Mouse (Mus musculus): Measurements from ENCODE around the gene Tubgcp4. TPM values are rescaled to one million over a fixed set of nuclear protein-coding genes. Genes with fewer than 3 reads are reported as not detected.
"Not testable (repeated sequence)": the region's sequence is repeated elsewhere in the genome, so short reads cannot be mapped to it uniquely, and the experiment has no call there.

Gene Tubgcp4
- 12.3 and 14.4 TPM in 2 replicates for polyA plus RNA-seq (2015; fragmentation: Nextera tagmentation; extraction: Ambion mirVana)

- H3K9me3 ChIP-seq (ENCODE audit: control insufficient read depth): no peaks in the 10 kb centered on the region
- peaks cover 6% of the 10 kb centered on the region for H3K4me1 ChIP-seq (replicated peaks; ENCODE audit: control insufficient read depth, insufficient read depth, low read length)
- peak within 1 kb of the TSS; percentile 83 for H3K4me3 ChIP-seq (ENCODE audit: low read depth, low read length)
- no peak for TF ChIP-seq CTCF (IDR thresholded peaks at IDR 0.05; ENCODE audit: low read depth)
- peak within 1 kb of the TSS; percentile 90 for H3K27ac ChIP-seq (ENCODE audit: low read depth, low read length)
- H3K27me3 ChIP-seq (replicated peaks; ENCODE audit: control insufficient read depth, insufficient read depth, low read length): no peaks in the 10 kb centered on the region
- 1% methylated on average over 38 of the region's 38 CpGs for WGBS
- H3K36me3 ChIP-seq (ENCODE audit: control insufficient read depth, insufficient read depth): peaks cover 34% of the 10 kb centered on the region
- peak within 1 kb of the TSS; percentile 90 for H3K9ac ChIP-seq (ENCODE audit: low read depth, low read length)
- H3K4me2 ChIP-seq (replicated peaks; ENCODE audit: low read depth): peak within 1 kb of the TSS; percentile 81
- ATAC-seq: peak; percentile 23
Measured at GRCm38 (mm10) chr2:121170481-121170971, at the start of gene Tubgcp4. Tubgcp4 (plus strand) TSS chr2:121170654.

DNA sequence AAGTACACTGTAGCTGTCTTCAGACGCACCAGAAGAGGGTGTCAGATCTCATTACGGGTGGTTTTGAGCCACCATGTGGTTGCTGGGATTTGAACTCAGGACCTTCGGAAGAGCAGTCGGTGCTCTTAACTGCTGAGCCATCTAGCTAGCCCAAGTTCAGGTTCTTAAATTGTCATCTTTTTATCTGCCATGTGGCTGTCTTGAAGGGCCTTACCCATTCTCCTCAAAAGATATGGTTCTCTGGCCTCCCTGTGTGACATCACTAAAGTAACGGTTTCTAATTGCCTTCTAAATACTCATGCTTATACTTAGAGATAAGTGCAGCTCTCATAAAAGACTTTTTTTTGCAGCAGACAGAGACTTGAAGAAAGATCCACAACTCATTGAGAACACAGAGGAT lies 44.2 kb upstream of the Tubgcp4 start:
- WGBS: 88% methylated on average over 5 of the region's 5 CpGs
- H3K36me3 ChIP-seq (ENCODE audit: control insufficient read depth, insufficient read depth): not testable (repeated sequence)

GRCm38 (mm10) chr2:121127536-121127935 lies 42.9 kb upstream of the Tubgcp4 start:
- Histone ChIP-seq H3K4me2 (replicated peaks; ENCODE audit: low read depth) (no peak overlapping the region), H3K27ac (ENCODE audit: low read depth, low read length) (no peak overlapping the region), H3K27me3 (replicated peaks; ENCODE audit: control insufficient read depth, insufficient read depth, low read length) (no peaks in the 10 kb centered on the region), H3K36me3 (ENCODE audit: control insufficient read depth, insufficient read depth) (no peaks in the 10 kb centered on the region), H3K9ac (ENCODE audit: low read depth, low read length) (no peak overlapping the region), H3K4me1 (replicated peaks; ENCODE audit: control insufficient read depth, insufficient read depth, low read length) (no peaks in the 10 kb centered on the region), H3K4me3 (ENCODE audit: low read depth, low read length) (no peak overlapping the region), H3K9me3 (ENCODE audit: control insufficient read depth) (no peaks in the 10 kb centered on the region)
- ATAC-seq: no peak
- 36% methylated on average over 1 of the region's 1 CpGs for WGBS
- no peak for TF ChIP-seq CTCF (IDR thresholded peaks at IDR 0.05; ENCODE audit: low read depth)

More for the DNA sequence above, 44.2 kb upstream of the Tubgcp4 start:
- H3K9ac ChIP-seq (ENCODE audit: low read depth, low read length); H3K9me3 ChIP-seq (ENCODE audit: control insufficient read depth); H3K27ac ChIP-seq (ENCODE audit: low read depth, low read length); H3K4me1 ChIP-seq (replicated peaks; ENCODE audit: control insufficient read depth, insufficient read depth, low read length); H3K27me3 ChIP-seq (replicated peaks; ENCODE audit: control insufficient read depth, insufficient read depth, low read length); H3K4me2 ChIP-seq (replicated peaks; ENCODE audit: low read depth); H3K4me3 ChIP-seq (ENCODE audit: low read depth, low read length); ATAC-seq: not testable (repeated sequence)

DNA sequence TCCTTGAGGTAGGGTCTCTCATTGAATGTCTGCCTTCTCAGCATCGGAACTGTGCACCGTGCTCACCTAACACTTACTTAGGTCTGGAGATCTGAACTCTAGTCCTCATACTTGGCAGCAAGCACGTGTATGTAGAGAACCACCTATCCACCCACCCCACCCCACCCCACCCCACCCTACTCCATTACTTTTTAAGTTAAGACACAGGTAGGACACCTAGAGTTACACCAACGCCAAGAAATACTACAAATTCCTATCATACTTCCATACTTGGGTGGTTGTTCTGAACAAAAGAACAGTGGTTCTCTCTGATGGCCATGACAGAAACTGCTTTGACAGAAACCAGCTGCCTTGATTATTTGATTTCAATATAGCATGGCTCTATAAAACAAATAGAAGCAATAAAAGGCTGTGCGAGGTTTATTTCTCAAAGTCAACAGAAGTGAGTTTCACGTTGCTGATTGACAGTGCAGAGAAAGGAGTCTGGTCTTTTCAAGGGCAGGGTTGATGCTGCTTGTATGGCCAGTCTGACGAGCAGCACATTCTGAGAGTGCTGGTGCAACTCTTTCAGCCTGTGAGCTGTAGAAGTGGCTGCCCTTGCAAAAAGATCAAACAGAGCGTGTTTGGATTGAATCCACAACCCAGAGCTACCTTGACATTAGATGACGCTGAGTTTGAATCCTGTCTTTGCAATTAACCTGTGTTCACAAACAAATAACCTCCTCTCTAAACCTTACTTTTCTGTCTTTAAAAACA lies 41.4 kb upstream of the Tubgcp4 start:
- no peak overlapping the region for H3K9ac ChIP-seq (ENCODE audit: low read depth, low read length)
- no peak overlapping the region for H3K27ac ChIP-seq (ENCODE audit: low read depth, low read length)
- ATAC-seq: no peak
- H3K4me2 ChIP-seq (replicated peaks; ENCODE audit: low read depth): no peak overlapping the region
- no peaks in the 10 kb centered on the region for H3K9me3 ChIP-seq (ENCODE audit: control insufficient read depth)
- H3K4me1 ChIP-seq (replicated peaks; ENCODE audit: control insufficient read depth, insufficient read depth, low read length): no peaks in the 10 kb centered on the region
- no peaks in the 10 kb centered on the region for H3K36me3 ChIP-seq (ENCODE audit: control insufficient read depth, insufficient read depth)
- WGBS: 51% methylated on average over 9 of the region's 9 CpGs
- no peak overlapping the region for H3K4me3 ChIP-seq (ENCODE audit: low read depth, low read length)
- no peaks in the 10 kb centered on the region for H3K27me3 ChIP-seq (replicated peaks; ENCODE audit: control insufficient read depth, insufficient read depth, low read length)
- TF ChIP-seq CTCF (IDR thresholded peaks at IDR 0.05; ENCODE audit: low read depth): no peak

DNA sequence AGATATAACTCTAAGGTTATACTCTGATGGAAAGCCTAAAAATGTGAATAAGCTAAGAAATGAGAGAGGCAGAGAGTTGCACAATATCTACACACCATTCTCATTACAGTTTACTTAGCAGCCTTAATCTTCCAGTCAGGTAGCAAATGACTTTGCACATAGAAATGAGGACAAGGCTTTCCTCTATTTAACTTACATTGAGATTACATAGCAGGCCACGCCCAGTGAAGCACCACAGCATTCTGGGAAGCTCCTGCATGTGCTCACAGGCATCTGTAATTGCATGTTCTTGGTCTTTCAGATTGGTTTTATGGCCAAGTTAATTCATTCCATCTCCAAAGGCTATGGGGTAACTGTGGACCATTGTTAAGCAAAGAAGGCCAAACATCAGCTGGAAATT lies 37.6 kb upstream of the Tubgcp4 start:
- ATAC-seq: no peak
- TF ChIP-seq CTCF (IDR thresholded peaks at IDR 0.05; ENCODE audit: low read depth): no peak
- Histone ChIP-seq H3K36me3 (ENCODE audit: control insufficient read depth, insufficient read depth) (no peaks in the 10 kb centered on the region), H3K27ac (ENCODE audit: low read depth, low read length) (no peak overlapping the region), H3K4me2 (replicated peaks; ENCODE audit: low read depth) (no peak overlapping the region), H3K4me1 (replicated peaks; ENCODE audit: control insufficient read depth, insufficient read depth, low read length) (no peaks in the 10 kb centered on the region), H3K4me3 (ENCODE audit: low read depth, low read length) (no peak overlapping the region), H3K9me3 (ENCODE audit: control insufficient read depth) (no peaks in the 10 kb centered on the region), H3K9ac (ENCODE audit: low read depth, low read length) (no peak overlapping the region), H3K27me3 (replicated peaks; ENCODE audit: control insufficient read depth, insufficient read depth, low read length) (no peaks in the 10 kb centered on the region)
- 66% methylated on average over 1 of the region's 1 CpGs for WGBS

GRCm38 (mm10) chr2:121137371-121137770 lies 33.1 kb upstream of the Tubgcp4 start:
- Histone ChIP-seq H3K4me3 (ENCODE audit: low read depth, low read length) (no peak overlapping the region), H3K4me1 (replicated peaks; ENCODE audit: control insufficient read depth, insufficient read depth, low read length) (no peaks in the 10 kb centered on the region), H3K27me3 (replicated peaks; ENCODE audit: control insufficient read depth, insufficient read depth, low read length) (no peaks in the 10 kb centered on the region), H3K27ac (ENCODE audit: low read depth, low read length) (no peak overlapping the region), H3K9ac (ENCODE audit: low read depth, low read length) (no peak overlapping the region), H3K9me3 (ENCODE audit: control insufficient read depth) (no peaks in the 10 kb centered on the region), H3K4me2 (replicated peaks; ENCODE audit: low read depth) (peak overlapping the region; percentile 94), H3K36me3 (ENCODE audit: control insufficient read depth, insufficient read depth) (no peaks in the 10 kb centered on the region)
- WGBS: 61% methylated on average over 4 of the region's 4 CpGs
- no peak for TF ChIP-seq CTCF (IDR thresholded peaks at IDR 0.05; ENCODE audit: low read depth)
- no peak for ATAC-seq
